Mouse (Mus musculus) forebrain, embryonic 10.5 days (tissue): ENCODE results near the gene Ston2. TPM values are rescaled to one million over a fixed set of nuclear protein-coding genes. Genes with fewer than 3 reads are reported as not detected.
A peak's percentile ranks its signal among the peaks of the same experiment; 100 is the strongest.

ENCODE experiments used
- DNase-seq: peaks from one replicate; pipeline ENCODE4 v3.0.0-alpha.2; 2017; ENCODE audit warnings: low spot score; ENCODE audit errors: extremely low spot score
- H3K27ac ChIP-seq: fragments of 300-500 bp; sonication (generic); 2 replicates; pipeline ENCODE4 v1.5.1; 2016; ENCODE audit warnings: mild to moderate bottlenecking
- H3K27me3 ChIP-seq: fragments of 300-500 bp; sonication (generic); 2 replicates; pipeline ENCODE4 v1.6.1; 2016; ENCODE audit warnings: mild to moderate bottlenecking; ENCODE audit not compliant: poor library complexity, severe bottlenecking
- H3K36me3 ChIP-seq: fragments of 300-500 bp; sonication (generic); replicated peaks from 2 replicates; pipeline ENCODE4 v1.6.1; 2016; ENCODE audit warnings: mild to moderate bottlenecking, moderate library complexity
- H3K4me1 ChIP-seq: fragments of 300-500 bp; sonication (generic); 2 replicates; pipeline ENCODE4 v1.6.1; 2016
- H3K4me3 ChIP-seq: fragments of 300-500 bp; sonication (generic); 2 replicates; pipeline ENCODE4 v1.5.1; 2016; ENCODE audit warnings: mild to moderate bottlenecking, moderate library complexity
- H3K9me3 ChIP-seq: fragments of 300-500 bp; sonication (generic); 2 replicates; pipeline ENCODE4 v1.6.1; 2016; ENCODE audit warnings: mild to moderate bottlenecking, moderate library complexity
- WGBS: fragments of 180-500 bp; shearing (Covaris S2); methylation state at CpG from one replicate; pipeline ENCODE4 v1.1.7; 2016; 5-methylcytosine and 5-hydroxymethylcytosine counted together
- polyA plus RNA-seq: library from polyadenylated mRNA; unstranded; fragments of >200 nt; fragmentation: Nextera tagmentation; extraction: Ambion mirVana; gene quantifications from 2 replicates; pipeline ENCODE4 v1.2.1, GENCODE M21; 2016

Gene Ston2
- polyA plus RNA-seq, 1 experiment from 2014 or later, result 11.5 TPM

DNA sequence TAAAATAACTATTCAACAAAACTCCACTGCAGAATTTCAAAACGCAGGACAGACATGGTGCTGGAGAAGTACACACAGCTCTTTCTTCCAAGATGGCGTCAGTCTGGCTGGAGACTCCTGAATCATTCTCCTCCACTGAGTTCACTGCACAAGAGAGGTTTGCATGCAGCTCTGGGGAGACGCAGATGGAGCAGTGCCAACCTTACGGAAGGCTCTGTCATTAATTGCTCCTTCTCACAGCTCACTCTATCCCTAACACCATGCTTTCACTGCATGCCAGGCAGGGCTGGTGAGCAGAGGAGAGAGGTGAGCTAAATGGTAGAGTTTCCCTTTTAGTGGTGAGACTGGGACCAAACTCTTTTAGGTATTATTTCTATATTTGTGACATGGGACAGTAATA is 80.4 kb downstream of the Ston2 start:
- 87% methylated on average over 4 of the region's 4 CpGs for WGBS

DNA sequence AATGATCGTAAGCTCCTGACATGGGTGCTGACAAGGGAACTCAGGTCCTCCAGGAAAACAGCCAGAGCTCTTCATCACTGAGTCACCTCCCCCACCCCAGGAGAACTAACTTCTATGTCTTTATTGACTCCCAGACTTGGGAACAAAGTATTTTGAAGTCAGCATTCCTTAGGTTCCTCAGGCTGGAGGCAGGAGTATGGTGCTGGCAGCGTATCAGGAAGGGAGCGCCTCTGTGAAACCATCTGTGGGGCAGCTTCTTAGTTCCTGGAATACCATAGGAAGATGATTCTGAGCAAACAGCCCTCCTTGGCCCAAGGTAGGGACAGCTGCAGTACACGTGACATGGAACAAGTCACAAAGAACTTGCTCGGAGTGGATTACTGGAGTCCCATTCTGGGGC is 84.7 kb downstream of the Ston2 start:
- Histone ChIP-seq H3K4me1 (peaks cover 4% of the 10 kb centered on the region; the same call in 1 of the 2 replicates), H3K4me3 (no peak overlapping the region), H3K27ac (no peak overlapping the region), H3K27me3 (no peaks in the 10 kb centered on the region), H3K36me3 (peaks cover 15% of the 10 kb centered on the region; the same call in 1 of the 2 replicates), H3K9me3 (no peaks in the 10 kb centered on the region)
- DNase-seq, result no peak
- 89% methylated on average over 5 of the region's 5 CpGs for WGBS

More for the DNA sequence above, 80.4 kb downstream of the Ston2 start:
- Histone ChIP-seq H3K36me3 (peaks cover 13% of the 10 kb centered on the region; the same call in 1 of the 2 replicates), H3K4me1 (peaks cover 4% of the 10 kb centered on the region; the same call in 1 of the 2 replicates), H3K4me3 (no peak overlapping the region), H3K27me3 (no peaks in the 10 kb centered on the region), H3K27ac (no peak overlapping the region), H3K9me3 (no peaks in the 10 kb centered on the region)
- DNase-seq, result no peak

DNA sequence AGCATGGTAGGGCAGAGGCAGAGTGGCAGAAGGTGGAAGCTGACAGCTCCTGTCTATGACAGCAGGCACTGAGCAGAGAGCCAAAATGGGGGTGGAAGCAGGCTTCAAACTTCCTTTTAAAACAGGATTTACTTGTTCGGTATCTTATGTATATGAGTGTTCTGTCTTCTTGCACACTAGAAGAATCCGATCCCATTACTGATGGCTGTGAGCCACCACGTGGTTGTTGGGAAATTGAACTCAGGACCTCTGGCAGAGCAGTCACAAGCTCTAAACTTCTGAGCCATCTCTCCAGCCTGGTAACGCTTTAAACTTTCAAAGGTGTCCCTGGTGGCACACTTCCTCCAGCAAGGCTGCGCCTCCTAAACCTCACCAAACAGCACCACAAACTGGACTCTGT is 85.4 kb downstream of the Ston2 start:
- WGBS, result 91% methylated on average over 5 of the region's 5 CpGs
- DNase-seq, result no peak
- H3K27me3 ChIP-seq, result no peaks in the 10 kb centered on the region
- H3K36me3 ChIP-seq, result peaks cover 22% of the 10 kb centered on the region
- H3K27ac ChIP-seq, result no peak overlapping the region
- no peaks in the 10 kb centered on the region for H3K9me3 ChIP-seq
- no peaks in the 10 kb centered on the region for H3K4me1 ChIP-seq
- H3K4me3 ChIP-seq, result no peak overlapping the region

DNA sequence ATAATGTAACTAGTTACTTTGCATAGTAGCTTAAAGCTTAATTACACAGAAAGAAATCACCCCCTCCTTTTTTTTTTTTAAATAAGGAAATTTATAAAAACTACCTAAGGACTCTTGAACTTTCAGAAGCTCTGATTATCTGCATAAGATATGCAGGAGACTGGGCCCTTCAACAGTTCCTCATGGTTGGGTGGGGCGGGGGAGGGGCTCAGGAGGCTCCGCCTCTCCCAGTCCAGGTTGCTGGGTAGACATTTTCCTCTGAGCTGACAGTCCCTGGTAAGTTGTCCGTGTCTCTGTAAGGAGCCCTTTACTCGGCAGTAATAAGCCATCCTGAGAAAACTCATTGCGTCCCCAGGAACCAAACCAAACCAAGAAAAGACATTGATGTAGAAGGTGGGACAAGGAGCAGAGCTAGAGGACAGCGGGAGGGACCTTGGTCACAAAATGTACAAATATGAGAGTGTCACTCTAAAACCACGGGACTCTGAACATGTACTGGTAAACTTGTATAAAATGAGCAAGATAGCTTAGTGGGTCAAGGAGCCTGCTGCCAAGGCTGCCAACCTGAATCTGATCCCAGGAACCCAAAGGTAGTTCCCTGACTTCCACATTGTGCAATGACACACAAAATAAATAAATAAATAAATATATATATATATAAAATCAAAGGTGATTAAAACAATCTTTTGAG is 88.6 kb downstream of the Ston2 start:
- H3K27me3 ChIP-seq, result no peaks in the 10 kb centered on the region
- peaks cover 14% of the 10 kb centered on the region for H3K4me1 ChIP-seq
- H3K4me3 ChIP-seq, result no peak overlapping the region
- no peak for DNase-seq
- H3K36me3 ChIP-seq, result peaks cover 15% of the 10 kb centered on the region
- 93% methylated on average over 7 of the region's 7 CpGs for WGBS
- no peaks in the 10 kb centered on the region for H3K9me3 ChIP-seq
- no peak overlapping the region for H3K27ac ChIP-seq

DNA sequence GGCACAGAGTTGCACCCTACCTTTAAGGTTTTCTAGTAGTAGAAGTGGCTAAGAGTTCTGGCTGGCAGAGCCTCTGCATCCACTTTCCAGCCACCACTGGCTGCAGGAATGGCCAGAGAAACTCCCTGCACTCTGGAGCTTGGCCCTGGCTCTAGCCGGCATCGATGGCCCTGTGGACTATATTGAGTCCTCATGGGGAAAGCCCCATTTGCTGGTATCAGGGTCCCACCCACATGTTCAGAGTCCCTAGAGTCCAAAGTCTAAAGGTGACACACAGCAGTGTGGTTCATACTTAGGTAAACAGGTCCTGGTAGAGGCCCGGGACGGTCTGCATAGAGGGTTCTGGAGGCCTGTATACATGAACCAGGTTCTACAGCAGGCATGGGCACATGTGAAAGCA is 92.0 kb downstream of the Ston2 start:
- DNase-seq, result no peak
- peaks cover 13% of the 10 kb centered on the region for H3K36me3 ChIP-seq
- H3K27ac ChIP-seq, result peak overlapping the region; percentile 12; the same call in 1 of the 2 replicates
- H3K9me3 ChIP-seq, result no peaks in the 10 kb centered on the region
- H3K4me1 ChIP-seq, result peaks cover 14% of the 10 kb centered on the region
- H3K27me3 ChIP-seq, result no peaks in the 10 kb centered on the region
- 95% methylated on average over 4 of the region's 4 CpGs for WGBS
- no peak overlapping the region for H3K4me3 ChIP-seq

DNA sequence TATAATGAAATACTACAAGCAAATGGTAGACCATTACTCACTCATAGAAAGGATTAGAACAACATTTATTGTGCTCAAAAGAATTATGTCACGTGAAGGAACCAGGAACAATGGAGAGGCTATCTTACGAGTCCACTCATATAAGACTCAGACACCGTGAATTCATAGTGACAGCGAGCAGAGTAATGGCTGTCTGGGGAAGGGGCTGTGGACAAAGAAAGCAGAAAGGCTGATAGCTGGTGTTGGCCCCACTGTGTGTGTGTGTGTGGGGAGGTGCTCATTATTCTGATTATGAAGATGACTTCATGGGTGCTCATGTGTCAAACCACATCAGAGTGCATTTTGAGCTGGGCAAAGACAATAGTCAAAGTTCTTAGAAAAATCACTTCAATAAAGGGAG is 92.4 kb downstream of the Ston2 start:
- no peak overlapping the region for H3K4me3 ChIP-seq
- H3K27me3 ChIP-seq, result no peaks in the 10 kb centered on the region
- H3K27ac ChIP-seq, result no peak overlapping the region
- no peak for DNase-seq
- no peaks in the 10 kb centered on the region for H3K9me3 ChIP-seq
- peaks cover 13% of the 10 kb centered on the region for H3K36me3 ChIP-seq
- 72% methylated on average over 4 of the region's 4 CpGs for WGBS
- H3K4me1 ChIP-seq, result peaks cover 16% of the 10 kb centered on the region

DNA sequence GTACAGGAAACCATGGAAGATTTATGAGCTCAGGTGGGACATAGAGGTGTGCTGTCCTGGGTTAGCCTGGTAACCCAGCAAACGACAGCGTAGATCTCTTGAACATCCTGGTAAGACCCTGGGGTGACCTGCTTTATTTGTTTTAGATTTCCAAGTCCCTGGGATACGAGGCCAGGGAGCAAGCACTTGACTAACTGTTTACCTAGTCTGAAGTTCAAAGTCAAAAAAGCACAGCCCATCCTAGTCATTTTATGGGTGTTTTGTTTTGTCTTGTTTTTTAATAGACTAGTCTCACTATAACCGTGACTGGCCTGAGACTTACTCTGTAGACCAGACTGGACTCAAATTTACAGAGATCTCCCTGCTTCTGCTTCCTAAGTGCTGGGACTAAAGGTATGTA is 93.4 kb downstream of the Ston2 start:
- Histone ChIP-seq H3K36me3 (peaks cover 13% of the 10 kb centered on the region), H3K4me1 (peaks cover 18% of the 10 kb centered on the region), H3K27me3 (no peaks in the 10 kb centered on the region), H3K27ac (no peak overlapping the region), H3K9me3 (no peaks in the 10 kb centered on the region), H3K4me3 (no peak overlapping the region)
- no peak for DNase-seq
- 89% methylated on average over 4 of the region's 4 CpGs for WGBS

DNA sequence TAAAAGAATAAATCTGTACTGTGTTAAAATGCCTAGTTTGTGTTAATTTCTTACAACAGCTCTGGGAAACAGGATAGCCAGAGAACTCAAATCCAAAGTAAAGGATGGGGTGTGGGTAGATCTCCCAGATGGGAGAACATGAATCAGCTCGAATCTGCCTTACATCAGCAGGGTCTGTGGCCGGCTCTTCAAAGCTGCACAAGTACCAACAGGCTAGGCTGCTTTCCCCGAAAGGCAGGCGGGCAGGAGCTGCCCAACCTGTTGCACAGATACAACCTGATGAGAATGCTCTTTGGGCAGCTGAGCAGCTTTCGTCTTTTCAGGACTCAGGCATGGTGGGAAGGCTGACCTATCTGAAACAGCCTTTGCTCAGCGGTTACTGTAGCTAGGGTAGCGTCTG is 94.6 kb downstream of the Ston2 start:
- Histone ChIP-seq H3K27ac (no peak overlapping the region), H3K9me3 (no peaks in the 10 kb centered on the region), H3K27me3 (no peaks in the 10 kb centered on the region), H3K4me1 (peaks cover 18% of the 10 kb centered on the region), H3K4me3 (no peak overlapping the region), H3K36me3 (peaks cover 8% of the 10 kb centered on the region)
- DNase-seq, result no peak
- WGBS, result 90% methylated on average over 7 of the region's 7 CpGs

DNA sequence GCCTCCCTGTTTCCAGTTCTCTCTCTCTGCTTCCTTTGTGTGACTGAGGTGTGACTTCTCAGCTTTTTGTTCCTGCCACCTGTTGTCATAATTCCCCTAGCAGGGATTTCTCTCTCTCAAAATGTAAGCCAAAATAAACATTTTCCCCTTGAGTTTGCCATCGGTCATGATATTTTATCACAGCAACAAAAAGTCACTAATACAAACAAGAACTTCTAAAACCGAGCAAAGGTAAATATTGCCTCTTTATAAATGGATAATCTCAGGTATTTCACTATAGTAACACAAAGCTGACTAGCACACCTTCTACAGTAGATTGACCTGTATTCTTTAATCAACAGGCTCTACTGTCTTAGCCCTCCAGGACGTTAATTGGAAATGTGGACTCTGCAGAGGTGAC is 95.2 kb downstream of the Ston2 start:
- WGBS, result 90% methylated on average over 3 of the region's 3 CpGs
- Histone ChIP-seq H3K4me3 (no peak overlapping the region), H3K9me3 (no peaks in the 10 kb centered on the region), H3K36me3 (peaks cover 3% of the 10 kb centered on the region), H3K27me3 (no peaks in the 10 kb centered on the region), H3K4me1 (peaks cover 18% of the 10 kb centered on the region), H3K27ac (no peak overlapping the region)
- DNase-seq, result no peak

DNA sequence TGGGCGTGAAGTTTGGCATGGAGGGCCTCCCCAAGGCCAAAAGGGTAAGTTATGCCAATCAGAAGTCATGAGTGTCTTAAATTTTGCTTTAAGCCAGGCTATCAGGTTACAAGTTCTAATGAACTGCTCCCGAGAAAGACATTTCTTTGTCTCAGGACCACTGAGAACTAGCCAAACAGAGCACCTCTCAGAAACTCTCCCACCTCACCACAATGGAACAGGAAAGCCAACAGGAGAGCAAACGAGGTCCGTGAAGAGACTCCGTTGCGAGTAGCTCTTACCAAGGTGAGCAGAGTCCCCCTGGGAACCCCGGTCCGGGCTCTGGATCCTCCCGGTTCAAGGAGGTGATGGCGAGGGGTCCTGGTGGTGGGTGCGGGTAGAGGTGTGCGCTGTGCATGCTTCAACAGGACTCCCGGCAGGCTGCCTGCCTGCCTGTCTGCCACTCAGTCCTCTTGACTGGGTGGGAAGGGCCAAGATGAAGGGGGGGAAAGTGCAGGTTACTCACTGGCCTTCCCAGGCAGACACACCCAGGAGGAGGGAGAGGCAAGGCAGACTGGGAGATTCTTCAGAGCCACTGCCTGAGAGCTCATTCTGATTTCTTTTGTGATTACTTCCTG is 102.4 kb downstream of the Ston2 start:
- no peaks in the 10 kb centered on the region for H3K36me3 ChIP-seq
- H3K9me3 ChIP-seq, result no peaks in the 10 kb centered on the region
- WGBS, result 4% methylated on average over 13 of the region's 13 CpGs
- H3K4me3 ChIP-seq, result peak overlapping the region; percentile 48
- peak overlapping the region; percentile 90 for H3K27ac ChIP-seq
- H3K4me1 ChIP-seq, result peaks cover 62% of the 10 kb centered on the region
- H3K27me3 ChIP-seq, result no peaks in the 10 kb centered on the region
- peak; percentile 44 for DNase-seq

DNA sequence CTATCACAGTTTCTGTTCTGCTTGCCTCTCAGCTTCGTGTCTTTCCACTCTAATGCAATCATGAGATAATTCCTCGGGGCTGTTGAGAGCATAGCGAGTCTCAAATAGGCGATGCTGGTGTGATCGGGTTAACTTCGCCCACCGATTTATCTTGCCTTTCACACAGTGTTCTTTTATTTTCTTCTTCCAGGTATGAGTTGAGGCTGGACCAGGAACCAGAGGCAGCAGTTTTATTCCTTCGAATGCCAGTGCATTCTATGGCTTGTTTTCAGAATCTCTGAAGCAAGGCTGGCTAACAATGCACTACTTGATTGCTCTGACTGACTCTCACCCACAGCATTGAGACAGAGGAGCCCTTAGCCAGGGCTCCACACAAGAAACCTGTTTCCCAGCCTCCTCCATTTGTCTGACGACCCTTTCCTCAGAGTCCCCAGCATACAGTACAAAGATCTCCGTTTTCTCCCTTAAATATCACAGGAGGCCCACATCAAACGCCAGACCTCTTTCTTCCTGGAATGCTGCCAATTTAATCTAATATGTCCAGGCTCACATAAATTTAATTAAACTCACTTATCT is 103.3 kb downstream of the Ston2 start:
- H3K36me3 ChIP-seq, result no peaks in the 10 kb centered on the region
- no peaks in the 10 kb centered on the region for H3K9me3 ChIP-seq
- no peak for DNase-seq
- no peaks in the 10 kb centered on the region for H3K27me3 ChIP-seq
- peak overlapping the region; percentile 48 for H3K4me3 ChIP-seq
- H3K4me1 ChIP-seq, result peaks cover 67% of the 10 kb centered on the region
- H3K27ac ChIP-seq, result peak overlapping the region; percentile 90
- 16% methylated on average over 11 of the region's 11 CpGs for WGBS

DNA sequence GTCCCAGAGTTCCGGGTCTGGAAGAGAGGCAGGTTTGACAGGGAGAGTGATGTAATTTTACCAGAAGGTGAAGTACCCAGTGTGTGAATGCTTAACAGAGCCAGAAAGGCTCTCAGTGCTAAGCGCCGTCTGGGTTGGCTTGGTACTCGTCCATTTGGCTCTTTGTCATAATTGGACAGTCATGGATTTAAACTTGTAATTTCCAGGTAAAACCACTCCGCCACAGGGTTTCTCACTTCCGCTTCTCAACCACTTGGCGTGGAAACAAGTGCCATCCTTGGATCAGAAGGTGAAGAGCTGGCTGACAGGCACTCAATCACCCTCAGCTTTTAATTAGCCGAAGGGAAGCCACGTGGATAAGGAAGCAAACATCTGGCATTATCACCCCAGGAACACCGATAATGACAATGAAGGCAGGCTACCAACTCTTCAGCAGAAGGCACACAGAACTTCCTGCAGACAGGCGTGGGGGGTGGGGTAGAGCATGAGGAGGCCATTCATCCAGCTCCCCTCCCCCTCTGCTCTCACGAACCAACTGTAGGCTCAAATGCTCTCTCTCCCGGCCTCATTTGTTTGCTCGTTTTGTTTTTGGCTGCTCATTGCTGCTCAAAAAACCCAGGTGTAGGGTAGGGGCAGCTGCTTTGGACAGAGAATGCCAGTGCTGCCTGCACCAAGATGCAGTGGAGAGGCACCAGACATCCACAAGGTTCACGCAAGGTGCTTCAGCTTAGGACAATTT is 103.9 kb downstream of the Ston2 start:
- no peaks in the 10 kb centered on the region for H3K36me3 ChIP-seq
- WGBS, result 22% methylated on average over 15 of the region's 15 CpGs
- H3K4me1 ChIP-seq, result peaks cover 74% of the 10 kb centered on the region
- H3K27ac ChIP-seq, result peak overlapping the region; percentile 90
- H3K4me3 ChIP-seq, result peak overlapping the region; percentile 48
- DNase-seq, result peak; percentile 68
- no peaks in the 10 kb centered on the region for H3K27me3 ChIP-seq
- no peaks in the 10 kb centered on the region for H3K9me3 ChIP-seq
